Mouse (Mus musculus) embryonic stem cell, embryonic (primary cell): ENCODE data around the gene Wwp2.

Source experiments
- CTCF ChIA-PET, 4 experiments: fragments of 300-600 bp in 2 of 4; fragments of 350-600 bp in 2 of 4; sonication (Branson Sonifier 250); formaldehyde crosslinking; loops; one replicate each; lab custom pipeline; 2022; ENCODE audit warnings: inconsistent platforms in 2 of 4; lab: Charles Lee
- POLR2A ChIA-PET, 4 experiments: fragments of 300-600 bp in 2 of 4; fragments of 350-600 bp in 2 of 4; sonication (Branson Sonifier 250); formaldehyde crosslinking; loops; one replicate each; lab custom pipeline; 2022; ENCODE audit warnings: antibody characterized with exemption in 4 of 4, inconsistent platforms in 1 of 4; lab: Charles Lee

Gene Wwp2

GRCm38 (mm10) chr8:107412552-107412951 lies 23.6 kb upstream of the Wwp2 start:
- ChIA-PET CTCF (interaction anchor here in 3 of 4 experiments (0.7 to 2.4 kb wide), 6 partner anchors 10 to 1853 kb away, joined by 3 to 14 read pairs (median 5); partner anchors contain the start of genes Nob1 (in 1 of the 3) and Nqo1 (in 1 of the 3)), POLR2A (interaction anchor here (0.7 to 25.8 kb wide), 11 partner anchors 6 to 268 kb away, joined by 3 to 394 read pairs (median 4); partner anchors contain the start of genes Nob1 (in 3 of the 4) and Nqo1 (in 3 of the 4))

GRCm38 (mm10) chr8:107413881-107414280 lies 22.3 kb upstream of the Wwp2 start:
- CTCF ChIA-PET, result interaction anchor here (0.6 to 3.0 kb wide), 7 partner anchors 8 to 158 kb away, joined by 3 to 13 read pairs (median 4); partner anchors contain the start of gene Nob1 (in 2 of the 4)
- POLR2A ChIA-PET, result interaction anchor here in 3 of 4 experiments (0.6 to 25.8 kb wide), 8 partner anchors 7 to 1160 kb away, joined by 3 to 394 read pairs (median 8); partner anchors contain the start of genes Nob1 (in 2 of the 3) and Nqo1 (in 1 of the 3)

- ChIA-PET CTCF (interaction anchor here in 3 of 4 experiments (0.7 to 3.0 kb wide), 3 partner anchors 8 to 111 kb away, joined by 3 to 13 read pairs (median 4); partner anchors contain the start of gene Nob1 (in 2 of the 3)), POLR2A (interaction anchor here (0.6 to 25.8 kb wide), 11 partner anchors 8 to 234 kb away, joined by 3 to 394 read pairs (median 4); partner anchors contain the start of genes Nob1 (in 4 of the 4) and Nqo1 (in 1 of the 4))
Measured at GRCm38 (mm10) chr8:107417001-107417400, 19.2 kb upstream of the Wwp2 start.

- ChIA-PET CTCF (interaction anchor here (0.6 to 2.2 kb wide), 22 partner anchors 8 to 338 kb away, joined by 3 to 14 read pairs (median 4); partner anchors contain the start of gene Nqo1 (in 2 of the 4)), POLR2A (interaction anchor here (0.5 to 25.8 kb wide), 36 partner anchors 8 to 376 kb away, joined by 3 to 394 read pairs (median 4); partner anchors contain the start of genes Nqo1 (in 3 of the 4), Pdf (in 1 of the 4) and Wwp2 (in 1 of the 4))
Measured at GRCm38 (mm10) chr8:107424176-107424575, 12.0 kb upstream of the Wwp2 start.

- ChIA-PET CTCF (interaction anchor here (0.5 to 2.2 kb wide), 35 partner anchors 8 to 339 kb away, joined by 3 to 14 read pairs (median 3); partner anchors contain the start of genes Nqo1 (in 2 of the 4) and Psmd7 (in 1 of the 4)), POLR2A (interaction anchor here (0.6 to 25.8 kb wide), 49 partner anchors 8 to 376 kb away, joined by 3 to 394 read pairs (median 3); partner anchors contain the start of genes Nqo1 (in 3 of the 4), Pdf (in 1 of the 4) and Wwp2 (in 1 of the 4))
Measured at GRCm38 (mm10) chr8:107424597-107425229, 11.5 kb upstream of the Wwp2 start, which contains the start of gene Nob1. Gene Nob1, minus strand, starts transcription at chr8:107425051.

- POLR2A ChIA-PET, result interaction anchor here (0.6 to 25.8 kb wide), 43 partner anchors 9 to 377 kb away, joined by 3 to 394 read pairs (median 3); partner anchors contain the start of genes Nqo1 (in 3 of the 4) and Pdf (in 1 of the 4)
- CTCF ChIA-PET, result interaction anchor here (0.5 to 2.2 kb wide), 30 partner anchors 9 to 340 kb away, joined by 3 to 14 read pairs (median 4); partner anchors contain the start of genes Nqo1 (in 2 of the 4) and Psmd7 (in 1 of the 4)
Measured at GRCm38 (mm10) chr8:107425230-107425597, 11.0 kb upstream of the Wwp2 start.

GRCm38 (mm10) chr8:107430821-107431220 lies 5.3 kb upstream of the Wwp2 start:
- ChIA-PET CTCF (interaction anchor here in 2 of 4 experiments (0.9 to 1.3 kb wide), 2 partner anchors 35 to 123 kb away, joined by 3 read pairs; no protein-coding TSS in a partner anchor), POLR2A (interaction anchor here in 3 of 4 experiments (0.6 to 25.8 kb wide), 5 partner anchors 19 to 323 kb away, joined by 3 to 394 read pairs (median 3); partner anchors contain the start of gene Nqo1 (in 3 of the 3))

GRCm38 (mm10) chr8:107435421-107435961 lies 674 bp upstream of the Wwp2 start:
- ChIA-PET POLR2A (interaction anchor here in 2 of 4 experiments (0.5 to 2.0 kb wide), 8 partner anchors 12 to 1468 kb away, joined by 3 to 7 read pairs (median 4); no protein-coding TSS in a partner anchor), CTCF (interaction anchor here in 1 of 4 experiments (0.7 kb wide), 1 partner anchor 10 kb away, joined by 3 read pairs; no protein-coding TSS in a partner anchor)

GRCm38 (mm10) chr8:107436841-107437421 lies 766 bp downstream of the Wwp2 start:
- POLR2A ChIA-PET, result interaction anchor here (0.5 to 6.2 kb wide), 25 partner anchors 10 to 1924 kb away, joined by 3 to 52 read pairs (median 6); partner anchors contain the start of genes Nob1 (in 2 of the 4) and Nqo1 (in 1 of the 4)
- CTCF ChIA-PET, result no interaction called here

- ChIA-PET POLR2A (interaction anchor here (0.5 to 6.2 kb wide), 22 partner anchors 9 to 1925 kb away, joined by 3 to 52 read pairs (median 6); partner anchors contain the start of genes Nob1 (in 2 of the 4) and Nqo1 (in 1 of the 4)), CTCF (interaction anchor here in 1 of 4 experiments (0.6 kb wide), 1 partner anchor 139 kb away, joined by 3 read pairs; no protein-coding TSS in a partner anchor)
Measured at GRCm38 (mm10) chr8:107437711-107438110, 1.5 kb downstream of the Wwp2 start.

GRCm38 (mm10) chr8:107439880-107440625 lies 3.9 kb downstream of the Wwp2 start:
- ChIA-PET CTCF (interaction anchor here in 1 of 4 experiments (0.6 kb wide), 1 partner anchor 355 kb away, joined by 3 read pairs; no protein-coding TSS in a partner anchor), POLR2A (interaction anchor here in 3 of 4 experiments (0.7 to 6.2 kb wide), 3 partner anchors 10 to 87 kb away, joined by 3 to 52 read pairs (median 3); partner anchors contain the start of gene Nob1 (in 1 of the 3))

- ChIA-PET POLR2A (interaction anchor here in 1 of 4 experiments (1.1 to 4.5 kb wide), 4 partner anchors 10 to 41 kb away, joined by 3 to 27 read pairs (median 4); partner anchors contain the start of gene Nqo1), CTCF (no interaction called here)
Measured at GRCm38 (mm10) chr8:107444626-107445025, 8.5 kb downstream of the Wwp2 start.

GRCm38 (mm10) chr8:107447713-107448112 lies 11.5 kb downstream of the Wwp2 start:
- ChIA-PET CTCF (interaction anchor here in 3 of 4 experiments (0.6 to 2.1 kb wide), 5 partner anchors 15 to 129 kb away, joined by 3 to 10 read pairs (median 3); partner anchors contain the start of gene Nob1 (in 1 of the 3)), POLR2A (interaction anchor here in 3 of 4 experiments (0.6 to 8.4 kb wide), 23 partner anchors 7 to 234 kb away, joined by 3 to 52 read pairs (median 4); partner anchors contain the start of genes Nqo1 (in 2 of the 3), Nob1 (in 1 of the 3) and Wwp2 (in 1 of the 3))

GRCm38 (mm10) chr8:107448382-107448889 lies 12.3 kb downstream of the Wwp2 start:
- CTCF ChIA-PET, result interaction anchor here in 3 of 4 experiments (0.7 to 2.1 kb wide), 6 partner anchors 10 to 128 kb away, joined by 3 to 10 read pairs (median 4); partner anchors contain the start of gene Nob1 (in 1 of the 3)
- POLR2A ChIA-PET, result interaction anchor here (0.5 to 8.4 kb wide), 35 partner anchors 9 to 1594 kb away, joined by 3 to 52 read pairs (median 4); partner anchors contain the start of genes Nqo1 (in 2 of the 4), Nob1 (in 1 of the 4) and Wwp2 (in 1 of the 4)

- CTCF ChIA-PET, result interaction anchor here in 3 of 4 experiments (0.6 to 2.1 kb wide), 8 partner anchors 9 to 236 kb away, joined by 3 to 15 read pairs (median 6); partner anchors contain the start of gene Nob1 (in 1 of the 3)
- POLR2A ChIA-PET, result interaction anchor here (0.6 to 8.4 kb wide), 30 partner anchors 9 to 336 kb away, joined by 3 to 52 read pairs (median 4); partner anchors contain the start of genes Nqo1 (in 2 of the 4), Nob1 (in 1 of the 4) and Wwp2 (in 1 of the 4)
Measured at GRCm38 (mm10) chr8:107449130-107449529, 13.0 kb downstream of the Wwp2 start.
